Mouse (Mus musculus) embryonic fibroblast, embryonic 13.5 days (primary cell): Measurements from ENCODE around the gene Syn2. TPM values are rescaled to one million over a fixed set of nuclear protein-coding genes. Genes with fewer than 3 reads are reported as not detected.

Source experiments
- H3K27ac ChIP-seq: 2 replicates; pipeline ENCODE4 v1.5.1; 2012; ENCODE audit warnings: low read length, control low read depth, inconsistent platforms; ENCODE audit not compliant: insufficient read depth
- H3K4me1 ChIP-seq: 2 replicates; pipeline ENCODE4 v1.6.1; 2011; ENCODE audit warnings: low read length; ENCODE audit not compliant: control insufficient read depth, insufficient read depth
- H3K4me3 ChIP-seq: 2 replicates; pipeline ENCODE4 v1.5.1; 2011; ENCODE audit warnings: mild to moderate bottlenecking, control low read depth, low read length; ENCODE audit not compliant: insufficient read depth
- CTCF ChIP-seq: IDR thresholded peaks from 2 replicates; pipeline ENCODE4 v1.5.1; 2011; ENCODE audit warnings: mild to moderate bottlenecking, control low read depth, low read length, moderate library complexity, borderline replicate concordance; ENCODE audit not compliant: insufficient read depth
- POLR2A ChIP-seq: IDR thresholded peaks from 2 replicates; pipeline ENCODE4 v1.6.1; 2011; ENCODE audit warnings: low read depth, mild to moderate bottlenecking, control low read depth, low read length, moderate library complexity
- polyA plus RNA-seq: library from polyadenylated mRNA; stranded (reverse); fragments of >200 nt; gene quantifications from 2 replicates; pipeline ENCODE4 v1.2.4, GENCODE M21; 2011; ENCODE audit warnings: low read depth; ENCODE audit not compliant: missing spikeins, insufficient read length

Syn2 gene
- polyA plus RNA-seq, 1 experiment = not detected

GRCm38 (mm10) chr6:115313235-115313738 lies 178.6 kb downstream of the Syn2 start:
- Histone ChIP-seq H3K4me3 (no peak overlapping the region), H3K4me1 (peaks cover 18% of the 10 kb centered on the region), H3K27ac (no peak overlapping the region)
- no peak for TF ChIP-seq CTCF
- no peak for TF ChIP-seq POLR2A

DNA sequence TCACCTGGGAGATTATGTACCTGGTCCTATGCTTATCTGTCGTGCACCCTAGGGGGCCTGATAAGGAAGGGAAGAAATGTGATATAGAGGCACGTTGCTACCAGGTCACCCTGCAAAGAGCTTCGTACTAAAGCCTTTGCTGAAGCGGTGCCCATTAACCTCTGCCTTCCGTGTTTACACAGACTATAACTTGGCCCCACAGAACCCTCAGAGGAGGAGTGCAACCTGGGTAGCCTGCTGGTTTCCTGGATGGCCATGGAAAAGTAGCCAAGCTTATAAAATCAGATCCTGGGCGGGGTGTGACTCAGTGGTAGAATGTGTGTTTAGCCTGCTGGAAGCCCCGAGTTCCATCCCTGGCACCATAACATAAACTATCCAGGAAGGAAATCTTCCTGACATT lies 179.2 kb downstream of the Syn2 start:
- H3K4me3 ChIP-seq = no peak overlapping the region
- H3K27ac ChIP-seq = no peak overlapping the region
- H3K4me1 ChIP-seq = peaks cover 18% of the 10 kb centered on the region
- TF ChIP-seq POLR2A (no peak), CTCF (no peak)

DNA sequence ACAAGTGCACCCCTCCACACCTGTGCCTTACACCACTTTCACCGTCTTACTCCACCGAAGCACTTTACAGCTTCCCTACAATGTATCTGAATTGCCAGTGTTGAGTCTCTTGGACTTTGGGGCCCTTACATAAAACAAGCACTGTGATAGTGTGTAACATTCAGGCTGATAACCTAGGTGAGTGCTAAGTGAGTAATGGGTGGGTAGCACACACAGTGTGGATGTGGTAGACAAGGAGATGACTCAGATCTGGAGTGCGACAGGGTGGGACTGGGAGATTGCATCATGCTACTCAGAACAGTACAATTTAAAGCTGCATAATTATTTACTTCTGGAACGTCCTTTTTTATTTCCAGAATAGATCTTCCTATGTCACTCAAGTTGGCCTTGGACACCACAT lies 181.1 kb downstream of the Syn2 start:
- Histone ChIP-seq H3K27ac (peak overlapping the region; percentile 89), H3K4me1 (peaks cover 18% of the 10 kb centered on the region), H3K4me3 (no peak overlapping the region)
- TF ChIP-seq POLR2A (no peak), CTCF (no peak)

- Histone ChIP-seq H3K4me3 (no peak overlapping the region), H3K4me1 (peaks cover 18% of the 10 kb centered on the region), H3K27ac (peak overlapping the region; percentile 71)
- TF ChIP-seq CTCF = no peak
- no peak for TF ChIP-seq POLR2A
These were observed 182.1 kb downstream of the Syn2 start for GRCm38 (mm10) chr6:115316811-115317221.

DNA sequence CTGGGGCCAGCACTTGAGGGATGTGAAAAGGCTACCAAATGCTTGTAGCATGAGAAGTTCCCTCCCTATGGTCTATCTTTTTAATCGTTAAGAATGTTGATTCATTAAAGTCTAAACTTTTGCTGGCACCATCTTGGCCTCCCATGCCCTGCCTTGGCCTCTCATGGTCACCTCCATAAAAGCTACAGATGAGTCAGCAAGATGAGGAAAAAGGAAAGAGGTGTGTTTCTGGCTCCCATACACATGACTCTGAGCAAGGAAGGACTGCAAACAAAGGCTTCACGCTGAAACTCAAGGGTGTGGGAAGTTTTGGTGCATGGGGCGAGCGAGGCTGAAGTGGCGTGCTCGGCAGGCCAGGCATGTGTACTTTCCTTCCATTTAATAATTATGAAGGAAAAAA lies 184.1 kb downstream of the Syn2 start:
- Histone ChIP-seq H3K4me3 (no peak overlapping the region), H3K27ac (no peak overlapping the region), H3K4me1 (peaks cover 20% of the 10 kb centered on the region)
- TF ChIP-seq POLR2A (no peak), CTCF (no peak)

GRCm38 (mm10) chr6:115319686-115320085 lies 185.0 kb downstream of the Syn2 start:
- no peak for TF ChIP-seq POLR2A
- TF ChIP-seq CTCF = no peak
- no peak overlapping the region for H3K27ac ChIP-seq
- H3K4me1 ChIP-seq = peaks cover 20% of the 10 kb centered on the region
- no peak overlapping the region for H3K4me3 ChIP-seq

DNA sequence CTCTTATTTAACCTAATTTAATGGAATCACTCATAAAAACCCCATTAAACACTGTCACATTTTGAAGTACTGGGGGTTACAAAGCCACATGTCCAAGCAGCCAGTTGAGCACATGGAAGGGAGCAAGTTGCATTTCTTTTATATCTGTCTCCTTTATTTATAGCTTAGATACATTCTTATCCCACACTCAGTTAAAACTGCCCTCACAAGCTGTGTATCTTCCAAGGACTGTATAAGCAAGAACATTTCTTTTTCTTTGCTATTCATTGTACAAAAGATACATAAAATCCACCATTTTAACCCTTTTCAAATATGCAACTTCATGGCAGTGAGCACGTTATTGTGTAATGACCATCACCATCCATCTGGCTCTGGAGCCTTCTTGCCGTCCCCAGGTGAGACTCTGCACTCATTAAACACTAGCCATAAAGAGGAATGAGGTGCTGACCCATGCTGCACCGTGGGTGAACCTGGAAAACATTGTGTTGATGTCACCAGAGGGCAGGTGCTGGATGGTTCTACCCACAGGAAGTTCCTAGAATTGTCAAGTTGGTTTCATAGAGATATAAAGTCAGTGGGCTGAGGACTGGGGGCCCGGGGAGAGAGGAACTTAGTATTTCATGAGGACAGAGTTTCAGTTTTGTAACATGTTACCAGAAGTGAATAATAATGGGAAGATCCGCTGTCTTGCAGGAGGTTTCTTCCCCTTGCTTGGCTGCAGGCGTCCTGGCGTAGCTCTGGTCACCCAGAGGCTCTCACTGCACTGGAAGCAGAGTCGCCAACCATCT lies 186.4 kb downstream of the Syn2 start:
- H3K4me1 ChIP-seq = peaks cover 13% of the 10 kb centered on the region
- H3K4me3 ChIP-seq = no peak overlapping the region
- no peak overlapping the region for H3K27ac ChIP-seq
- no peak for TF ChIP-seq POLR2A
- TF ChIP-seq CTCF = no peak

DNA sequence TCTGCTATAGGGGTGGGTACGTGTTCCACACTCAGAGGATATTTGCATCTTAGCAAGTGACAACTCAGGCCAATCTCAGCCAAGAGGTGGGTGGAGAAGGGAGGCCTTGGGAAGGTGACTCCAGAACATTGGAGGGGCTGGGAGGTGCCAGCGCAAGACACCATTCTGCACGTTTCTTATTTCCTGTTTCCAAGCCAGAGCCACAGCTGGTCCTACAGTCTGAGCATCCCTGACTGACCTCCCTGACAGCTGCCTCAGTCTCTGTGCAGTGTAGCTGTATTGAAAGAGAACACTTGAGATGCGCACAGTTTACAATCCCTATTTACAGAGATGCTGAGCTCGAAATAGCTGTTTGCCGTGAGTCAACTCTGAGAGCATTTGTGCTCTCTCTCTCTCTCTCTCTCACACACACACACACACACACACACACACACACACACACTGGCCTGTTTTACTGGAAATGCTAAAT lies 187.2 kb downstream of the Syn2 start:
- Histone ChIP-seq H3K4me3 (no peak overlapping the region), H3K27ac (no peak overlapping the region), H3K4me1 (peaks cover 12% of the 10 kb centered on the region)
- no peak for TF ChIP-seq CTCF
- no peak for TF ChIP-seq POLR2A

DNA sequence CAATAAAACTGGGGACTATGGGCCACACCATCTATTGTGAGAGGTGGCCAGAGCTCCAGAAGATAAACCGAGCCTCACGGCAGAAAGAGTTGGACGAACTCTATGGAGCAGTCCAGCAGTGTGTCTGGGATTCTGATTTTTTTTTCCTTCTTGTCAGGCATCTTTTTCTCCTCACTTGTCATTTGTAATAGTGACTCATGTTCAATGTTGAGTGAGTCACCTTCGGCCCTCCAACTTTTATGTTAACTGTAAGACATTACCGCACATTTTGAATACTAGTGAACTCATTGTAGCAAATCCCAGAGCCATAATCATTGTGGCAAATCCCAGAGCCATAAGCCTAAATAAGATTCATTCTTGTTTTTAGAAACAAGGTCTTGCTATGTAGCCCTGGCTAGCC lies 188.3 kb downstream of the Syn2 start:
- H3K27ac ChIP-seq = no peak overlapping the region

DNA sequence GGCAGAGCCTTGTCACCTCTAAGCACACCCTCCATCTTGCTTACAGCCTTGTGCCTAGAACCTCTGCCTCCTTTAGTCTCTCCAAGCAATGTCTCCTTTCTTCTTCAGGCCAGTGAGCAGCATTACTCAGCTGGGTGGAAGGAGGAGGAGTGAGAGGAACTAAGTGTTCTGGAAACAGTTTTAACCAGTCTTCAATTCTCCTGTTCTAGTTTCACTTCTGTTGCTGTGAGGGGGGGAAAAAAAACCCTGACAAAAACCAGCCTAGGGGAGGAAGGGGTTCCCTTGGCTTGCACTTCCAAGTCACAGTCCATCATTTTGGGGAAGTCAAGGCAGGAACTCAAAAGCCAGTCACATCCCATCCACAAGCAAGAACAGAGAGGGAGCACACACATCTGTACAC lies 196.3 kb downstream of the Syn2 start:
- no peak overlapping the region for H3K27ac ChIP-seq
- TF ChIP-seq POLR2A (no peak), CTCF (no peak)
- H3K4me1 ChIP-seq = no peaks in the 10 kb centered on the region

More for the DNA sequence above, 188.3 kb downstream of the Syn2 start:
- no peak overlapping the region for H3K4me3 ChIP-seq
- TF ChIP-seq POLR2A (no peak), CTCF (no peak)
- peaks cover 7% of the 10 kb centered on the region for H3K4me1 ChIP-seq

More for the DNA sequence above, 196.3 kb downstream of the Syn2 start:
- no peak overlapping the region for H3K4me3 ChIP-seq

Other genes with a start within 250 kb of the Syn2 start
- 31.1 and 36.4 TPM in 2 replicates for gene Vgll4, start 164.9 kb upstream of the Syn2 start, polyA plus RNA-seq
- 14.2 and 16.8 TPM in 2 replicates for gene Tamm41, start 97.0 kb upstream of the Syn2 start, polyA plus RNA-seq
- not detected in 2 replicates for gene Gm17482, start 92.4 kb downstream of the Syn2 start, polyA plus RNA-seq
- not detected in 2 replicates for gene Timp4, start 117.3 kb downstream of the Syn2 start, polyA plus RNA-seq
- gene Pparg, start 226.0 kb downstream of the Syn2 start, polyA plus RNA-seq = 4.1 and 6.7 TPM in 2 replicates